Mouse (Mus musculus) forebrain, embryonic 15.5 days (tissue): Measurements from ENCODE around the gene Zfp286. TPM values are rescaled to one million over a fixed set of nuclear protein-coding genes. Genes with fewer than 3 reads are reported as not detected.
"Not testable (repeated sequence)": the region's sequence is repeated elsewhere in the genome, so short reads cannot be mapped to it uniquely, and the experiment has no call there.

ENCODE experiments used
- ATAC-seq: fragments of 200-750 bp; cut with Nextera tagmentation; replicated peaks from 2 replicates; pipeline ENCODE4 v1.8.0; 2017; ENCODE audit warnings: mild to moderate bottlenecking, moderate TSS enrichment, moderate library complexity
- H3K27ac ChIP-seq: fragments of 300-500 bp; sonication (generic); replicated peaks from 2 replicates; pipeline ENCODE4 v1.5.1; 2015; ENCODE audit warnings: mild to moderate bottlenecking, inconsistent platforms
- H3K27me3 ChIP-seq: fragments of 300-500 bp; sonication (generic); 2 replicates; pipeline ENCODE4 v1.6.1; 2015; ENCODE audit warnings: inconsistent platforms
- H3K36me3 ChIP-seq: fragments of 300-500 bp; sonication (generic); 2 replicates; pipeline ENCODE4 v1.6.1; 2015; ENCODE audit warnings: mild to moderate bottlenecking, inconsistent platforms
- H3K4me1 ChIP-seq: fragments of 300-500 bp; sonication (generic); 2 replicates; pipeline ENCODE4 v1.6.1; 2015; ENCODE audit warnings: inconsistent platforms
- H3K4me2 ChIP-seq: fragments of 300-500 bp; sonication (generic); replicated peaks from 2 replicates; pipeline ENCODE4 v1.6.1; 2015; ENCODE audit warnings: mild to moderate bottlenecking, inconsistent platforms
- H3K4me3 ChIP-seq: fragments of 300-500 bp; sonication (generic); 2 replicates; pipeline ENCODE4 v1.5.1; 2015; ENCODE audit warnings: mild to moderate bottlenecking, inconsistent platforms
- H3K9ac ChIP-seq: fragments of 300-500 bp; sonication (generic); replicated peaks from 2 replicates; pipeline ENCODE4 v1.6.1; 2015; ENCODE audit warnings: mild to moderate bottlenecking, inconsistent platforms
- H3K9me3 ChIP-seq: fragments of 300-500 bp; sonication (generic); 2 replicates; pipeline ENCODE4 v1.6.1; 2016; ENCODE audit warnings: inconsistent platforms
- WGBS: fragments of 180-500 bp; shearing (Covaris S2); methylation state at CpG from one replicate; pipeline ENCODE4 v1.1.7; 2015; ENCODE audit warnings: mixed read lengths; 5-methylcytosine and 5-hydroxymethylcytosine counted together
- polyA plus RNA-seq: library from polyadenylated mRNA; unstranded; fragments of >200 nt; fragmentation: Nextera tagmentation; extraction: Ambion mirVana; gene quantifications from 2 replicates; pipeline ENCODE4 v1.2.1, GENCODE M21; 2015

Zfp286 gene
- polyA plus RNA-seq, 1 experiment from 2014 or later: 41.8 TPM

DNA sequence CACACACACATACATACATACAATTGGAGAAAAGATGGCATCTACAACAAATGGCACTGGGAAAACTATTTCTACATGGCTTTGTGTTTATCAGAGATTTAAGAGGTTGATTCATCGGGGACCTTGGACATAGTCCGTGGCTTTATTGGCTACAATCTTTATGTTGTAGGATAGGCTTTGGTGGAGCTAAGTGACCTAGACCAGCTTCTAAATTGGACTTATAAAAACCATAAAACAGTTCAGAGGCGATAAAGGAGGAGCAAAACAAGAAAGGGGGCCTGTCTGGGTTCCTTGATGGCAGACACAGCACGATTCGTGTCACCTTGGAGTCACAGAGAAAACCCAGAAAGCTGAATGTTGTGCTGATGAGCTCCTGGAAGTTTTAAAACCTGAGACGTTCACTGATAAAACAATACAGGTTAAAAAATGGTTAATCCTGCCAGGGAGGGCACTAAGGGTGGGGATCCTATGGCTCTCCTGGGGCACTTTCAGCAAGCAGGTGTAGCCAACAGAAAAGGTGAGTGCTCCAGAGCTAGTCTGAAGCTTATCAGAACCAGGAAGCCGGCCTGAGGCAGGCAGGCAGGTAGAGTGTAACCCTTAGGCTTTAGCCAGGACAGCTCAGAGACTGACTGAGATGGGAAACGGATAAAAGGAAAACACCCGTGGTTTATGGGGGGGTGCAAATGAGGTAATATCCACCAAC, 28.4 kb downstream of the Zfp286 start:
- Histone ChIP-seq H3K36me3 (no peaks in the 10 kb centered on the region), H3K9me3 (no peaks in the 10 kb centered on the region), H3K4me1 (peaks cover 7% of the 10 kb centered on the region; the same call in 1 of the 2 replicates), H3K4me2 (no peak overlapping the region), H3K27me3 (no peaks in the 10 kb centered on the region), H3K27ac (no peak overlapping the region), H3K4me3 (no peak overlapping the region), H3K9ac (no peak overlapping the region)
- 78% methylated on average over 9 of the region's 9 CpGs for WGBS
- ATAC-seq: no peak

DNA sequence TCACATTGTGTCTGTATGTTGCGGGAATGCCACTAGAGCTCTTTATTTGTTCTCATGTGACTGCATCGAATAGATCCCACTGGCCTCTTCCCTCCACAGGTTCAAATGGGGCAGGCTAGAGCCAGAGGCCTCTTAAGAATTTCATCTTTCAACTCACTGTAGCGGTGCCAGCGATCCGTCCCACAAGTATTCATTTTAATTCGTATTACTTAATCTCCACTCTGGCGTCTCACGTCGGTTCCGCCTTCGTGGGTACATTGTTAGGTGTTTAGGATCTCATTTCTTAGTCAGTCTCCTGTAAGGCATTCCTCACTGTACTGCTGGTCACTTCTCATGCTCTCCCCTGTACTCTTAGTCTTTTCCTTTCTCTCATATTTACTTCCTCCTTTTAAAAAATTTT, 30.8 kb downstream of the Zfp286 start:
- Histone ChIP-seq H3K4me3 (no peak overlapping the region), H3K9ac (no peak overlapping the region), H3K4me2 (no peak overlapping the region), H3K4me1 (peaks cover 7% of the 10 kb centered on the region; the same call in 1 of the 2 replicates), H3K36me3 (no peaks in the 10 kb centered on the region), H3K9me3 (no peaks in the 10 kb centered on the region), H3K27ac (no peak overlapping the region), H3K27me3 (no peaks in the 10 kb centered on the region)
- WGBS: 71% methylated on average over 11 of the region's 11 CpGs
- ATAC-seq: no peak

DNA sequence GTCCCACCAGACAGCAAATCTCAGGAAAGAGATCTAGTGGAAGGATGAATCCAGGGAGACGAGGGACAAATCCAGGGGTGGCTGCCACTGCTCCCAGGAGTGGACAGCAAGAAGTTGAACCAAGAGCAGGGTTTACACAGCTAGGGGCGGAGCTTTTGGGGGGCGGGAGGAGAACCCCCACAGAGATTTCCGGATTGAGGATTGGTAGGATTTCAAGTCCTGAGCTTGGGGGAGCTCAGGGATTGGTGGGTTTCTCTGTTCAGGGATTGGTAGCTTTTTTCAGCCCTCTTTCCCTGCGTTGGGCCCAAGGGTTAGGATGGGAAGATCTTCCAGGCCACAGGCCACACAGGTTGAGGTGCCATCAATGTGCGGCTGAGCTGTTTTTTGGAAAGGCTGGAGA, 31.4 kb downstream of the Zfp286 start:
- Histone ChIP-seq H3K4me1 (peaks cover 7% of the 10 kb centered on the region; the same call in 1 of the 2 replicates), H3K9ac (no peak overlapping the region), H3K9me3 (no peaks in the 10 kb centered on the region), H3K27me3 (no peaks in the 10 kb centered on the region), H3K27ac (no peak overlapping the region), H3K36me3 (no peaks in the 10 kb centered on the region), H3K4me2 (no peak overlapping the region), H3K4me3 (no peak overlapping the region)
- WGBS: 76% methylated on average over 6 of the region's 6 CpGs
- no peak for ATAC-seq

DNA sequence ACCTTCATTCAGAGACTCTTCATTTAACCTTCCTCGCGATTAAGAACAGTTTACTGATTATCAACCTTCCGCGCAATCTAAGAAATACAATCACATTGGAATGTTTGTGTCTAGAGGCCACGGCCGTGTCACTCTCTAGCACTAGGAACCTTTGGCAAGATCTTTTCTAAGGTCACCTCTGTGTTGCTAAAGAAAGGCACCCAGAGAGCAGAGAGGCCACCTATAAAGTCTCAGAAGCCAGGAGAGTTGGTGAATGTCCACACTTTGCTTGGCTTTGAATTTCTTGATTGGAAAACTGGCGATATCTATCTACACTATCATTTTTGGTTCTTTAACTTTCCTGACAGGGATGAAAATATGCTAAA, 32.1 kb downstream of the Zfp286 start:
- Histone ChIP-seq H3K27ac (no peak overlapping the region), H3K4me2 (peak overlapping the region; percentile 62), H3K27me3 (no peaks in the 10 kb centered on the region), H3K9ac (peak overlapping the region; percentile 53), H3K4me1 (peaks cover 7% of the 10 kb centered on the region; the same call in 1 of the 2 replicates), H3K36me3 (no peaks in the 10 kb centered on the region), H3K4me3 (peak overlapping the region; percentile 47), H3K9me3 (no peaks in the 10 kb centered on the region)
- ATAC-seq: no peak
- 4% methylated on average over 7 of the region's 7 CpGs for WGBS

DNA sequence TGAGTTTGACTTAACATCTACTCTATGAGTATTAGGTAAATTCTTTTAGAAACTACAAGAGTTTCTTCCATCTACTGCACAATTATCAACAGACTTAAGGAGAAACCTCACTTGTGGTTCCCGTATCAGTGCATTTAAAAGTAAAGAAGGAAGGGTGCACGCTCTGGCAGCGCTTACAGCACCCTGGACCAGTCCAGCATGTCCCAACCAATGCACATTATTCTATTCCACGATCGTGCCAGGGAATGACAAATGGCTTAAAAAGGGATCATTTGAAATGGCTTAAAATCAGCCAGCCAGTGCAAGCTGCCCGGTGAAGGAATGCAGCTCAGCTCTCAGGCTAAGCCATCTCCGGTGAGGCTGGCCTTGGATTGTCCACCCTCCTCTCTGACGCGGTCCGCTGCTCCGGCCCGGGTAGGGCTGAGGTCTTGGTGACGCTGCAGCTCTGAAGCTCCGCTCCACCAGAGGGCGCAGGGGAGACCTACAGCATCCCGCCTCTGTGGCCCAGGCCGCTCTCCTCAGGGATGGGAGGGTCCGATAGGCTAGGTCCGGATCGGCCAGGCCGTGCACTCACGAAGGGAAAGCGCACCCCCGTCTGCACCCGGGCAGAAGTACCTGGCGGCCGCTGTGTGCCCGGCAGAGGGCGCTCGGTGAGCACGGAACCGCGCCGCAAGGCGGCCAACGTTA, 32.7 kb downstream of the Zfp286 start:
- Histone ChIP-seq H3K4me3 (peak overlapping the region; percentile 47), H3K4me1 (peaks cover 7% of the 10 kb centered on the region; the same call in 1 of the 2 replicates), H3K4me2 (peak overlapping the region; percentile 62), H3K27ac (no peak overlapping the region), H3K9ac (peak overlapping the region; percentile 53), H3K9me3 (no peaks in the 10 kb centered on the region), H3K36me3 (no peaks in the 10 kb centered on the region), H3K27me3 (no peaks in the 10 kb centered on the region)
- ATAC-seq: peak; percentile 97
- 8% methylated on average over 36 of the region's 36 CpGs for whole genome bisulfite sequencing

DNA sequence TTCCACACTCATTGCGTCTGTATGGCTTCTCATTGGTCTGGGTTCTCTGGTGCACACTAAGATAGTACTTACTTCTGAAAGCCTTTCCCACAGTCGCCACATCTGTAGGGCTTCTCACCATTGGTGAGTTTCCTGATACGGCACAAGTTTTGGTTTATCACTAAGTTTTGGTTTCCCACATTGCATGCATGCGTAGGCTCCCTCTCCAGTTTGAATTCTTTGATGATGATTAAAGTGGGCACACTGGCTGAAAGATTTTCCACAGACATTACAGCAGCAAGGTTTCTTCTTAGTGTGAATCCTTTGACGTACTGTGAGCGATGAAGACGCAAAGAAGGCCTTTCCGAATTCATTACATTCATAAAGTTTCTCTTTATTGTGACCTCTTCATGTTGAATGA, 36.5 kb downstream of the Zfp286 start, which contains the start of gene Gm10428:
TSS of gene Gm10428 (plus strand) at position 321 of the 400 bp plus-strand sequence.
- H3K4me2 ChIP-seq: no peak within 1 kb of the TSS
- WGBS: 88% methylated on average over 8 of the region's 8 CpGs
- no peak for ATAC-seq
- no peak within 1 kb of the TSS for H3K27ac ChIP-seq
- H3K9ac ChIP-seq: no peak within 1 kb of the TSS
- H3K36me3 ChIP-seq: no peaks in the 10 kb centered on the region
- no peak within 1 kb of the TSS for H3K4me3 ChIP-seq
- H3K9me3 ChIP-seq: no peaks in the 10 kb centered on the region
- peaks cover 5% of the 10 kb centered on the region; the same call in 1 of the 2 replicates for H3K27me3 ChIP-seq
- H3K4me1 ChIP-seq: peaks cover 7% of the 10 kb centered on the region; the same call in 1 of the 2 replicates

DNA sequence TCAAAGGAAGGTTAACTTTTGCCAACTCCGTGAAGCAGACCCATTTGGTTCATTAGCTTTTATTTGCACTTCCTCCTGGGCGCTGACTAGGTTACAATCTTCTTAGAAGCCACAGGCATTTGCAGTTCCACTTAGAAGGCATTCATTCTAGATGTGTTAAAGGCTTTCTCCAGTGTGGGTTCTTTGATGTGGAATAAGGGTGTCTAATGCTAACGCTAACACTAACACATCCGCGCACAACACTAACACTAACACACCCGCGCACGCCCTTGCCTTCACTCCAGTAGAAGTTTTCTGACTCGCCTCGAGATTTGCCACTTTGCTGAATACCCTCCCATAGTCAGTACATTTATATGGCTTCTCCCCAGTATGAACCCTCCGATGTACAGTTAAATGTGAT, 37.1 kb downstream of the Zfp286 start:
- 55% methylated on average over 11 of the region's 11 CpGs for WGBS
- no peak overlapping the region for H3K27ac ChIP-seq
- no peaks in the 10 kb centered on the region for H3K9me3 ChIP-seq
- H3K9ac ChIP-seq: no peak overlapping the region
- peaks cover 6% of the 10 kb centered on the region; the same call in 1 of the 2 replicates for H3K4me1 ChIP-seq
- H3K4me2 ChIP-seq: no peak overlapping the region
- no peak for ATAC-seq
- no peaks in the 10 kb centered on the region for H3K36me3 ChIP-seq
- H3K27me3 ChIP-seq: peaks cover 6% of the 10 kb centered on the region; the same call in 1 of the 2 replicates
- no peak overlapping the region for H3K4me3 ChIP-seq

DNA sequence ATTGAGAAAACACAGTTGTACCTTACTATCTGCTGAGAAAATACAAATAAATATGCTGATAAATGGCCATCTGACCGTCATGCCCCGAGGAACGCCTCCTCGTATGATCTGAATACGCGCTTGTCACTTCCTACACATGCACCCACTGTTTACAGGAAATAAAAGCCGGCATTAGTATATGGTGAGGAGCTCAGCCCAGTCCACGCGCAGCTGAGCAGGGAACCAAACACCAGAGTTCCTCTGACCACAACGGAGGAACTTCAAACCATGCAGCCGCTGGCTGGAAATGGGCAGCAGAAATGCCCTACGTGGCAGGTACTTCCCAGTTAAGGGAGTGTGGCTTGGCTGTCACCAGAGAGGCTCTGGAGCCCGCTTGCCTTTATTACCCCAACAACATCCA, 39.8 kb downstream of the Zfp286 start:
- H3K4me1 ChIP-seq, H3K27me3 ChIP-seq, H3K9me3 ChIP-seq, H3K4me3 ChIP-seq, H3K9ac ChIP-seq, H3K27ac ChIP-seq, ATAC-seq, H3K36me3 ChIP-seq, H3K4me2 ChIP-seq: not testable (repeated sequence)
- WGBS: 95% methylated on average over 13 of the region's 13 CpGs

DNA sequence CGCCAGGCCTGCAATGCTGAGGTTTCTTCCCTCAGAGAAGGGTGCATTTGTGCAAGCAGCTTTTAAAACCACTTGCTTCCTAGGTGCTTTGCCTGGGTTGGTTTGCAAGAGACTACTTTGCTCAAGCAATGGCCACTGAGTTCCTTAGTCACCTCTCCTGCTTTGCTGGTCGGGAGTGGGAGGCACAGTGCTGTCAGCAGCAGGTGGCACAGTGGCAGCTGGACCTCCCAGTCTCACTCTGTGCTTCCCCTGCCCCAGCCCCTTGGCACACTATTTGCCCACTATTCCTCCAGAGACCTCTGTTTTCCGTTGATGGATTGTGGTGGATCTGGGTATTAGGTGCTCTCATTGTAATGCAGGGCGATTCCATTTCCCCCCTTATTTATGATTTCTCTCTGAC, 41.2 kb downstream of the Zfp286 start:
- no peaks in the 10 kb centered on the region for H3K9me3 ChIP-seq
- WGBS: 72% methylated on average over 4 of the region's 4 CpGs

DNA sequence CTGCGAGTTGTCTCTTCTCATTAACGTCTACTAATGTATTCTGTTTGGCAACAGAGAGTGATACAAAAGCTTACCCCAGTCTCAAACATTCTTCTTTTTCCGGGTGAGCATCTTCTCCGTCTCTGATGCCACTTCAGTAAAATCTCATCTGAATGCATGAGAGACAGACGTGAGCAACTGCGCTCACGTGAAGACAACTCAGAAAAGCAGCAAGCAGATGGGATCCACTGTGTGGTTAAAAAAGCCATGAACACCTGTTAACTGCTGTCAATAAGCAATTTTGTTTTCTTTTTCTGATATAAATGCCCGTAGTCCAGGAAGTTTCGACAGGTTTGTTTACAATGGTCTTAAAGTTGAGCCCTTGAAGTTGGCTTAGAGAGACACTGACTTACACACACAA, 42.0 kb downstream of the Zfp286 start:
- Histone ChIP-seq H3K4me3 (no peak overlapping the region), H3K4me1 (0 out of 2 replicates have a peak, but pooled peaks cover 6% of the 10 kb centered on the region), H3K36me3 (no peaks in the 10 kb centered on the region), H3K27ac (no peak overlapping the region), H3K9ac (no peak overlapping the region), H3K27me3 (peaks cover 9% of the 10 kb centered on the region; the same call in 1 of the 2 replicates), H3K9me3 (no peaks in the 10 kb centered on the region), H3K4me2 (no peak overlapping the region)
- ATAC-seq: no peak
- 72% methylated on average over 9 of the region's 9 CpGs for WGBS

More for the DNA sequence above, 41.2 kb downstream of the Zfp286 start:
- peaks cover 9% of the 10 kb centered on the region; the same call in 1 of the 2 replicates for H3K27me3 ChIP-seq
- H3K4me2 ChIP-seq: no peak overlapping the region
- H3K36me3 ChIP-seq: no peaks in the 10 kb centered on the region
- no peak overlapping the region for H3K27ac ChIP-seq
- H3K4me3 ChIP-seq: no peak overlapping the region
- ATAC-seq: no peak
- 0 out of 2 replicates have a peak, but pooled peaks cover 6% of the 10 kb centered on the region for H3K4me1 ChIP-seq
- H3K9ac ChIP-seq: no peak overlapping the region

DNA sequence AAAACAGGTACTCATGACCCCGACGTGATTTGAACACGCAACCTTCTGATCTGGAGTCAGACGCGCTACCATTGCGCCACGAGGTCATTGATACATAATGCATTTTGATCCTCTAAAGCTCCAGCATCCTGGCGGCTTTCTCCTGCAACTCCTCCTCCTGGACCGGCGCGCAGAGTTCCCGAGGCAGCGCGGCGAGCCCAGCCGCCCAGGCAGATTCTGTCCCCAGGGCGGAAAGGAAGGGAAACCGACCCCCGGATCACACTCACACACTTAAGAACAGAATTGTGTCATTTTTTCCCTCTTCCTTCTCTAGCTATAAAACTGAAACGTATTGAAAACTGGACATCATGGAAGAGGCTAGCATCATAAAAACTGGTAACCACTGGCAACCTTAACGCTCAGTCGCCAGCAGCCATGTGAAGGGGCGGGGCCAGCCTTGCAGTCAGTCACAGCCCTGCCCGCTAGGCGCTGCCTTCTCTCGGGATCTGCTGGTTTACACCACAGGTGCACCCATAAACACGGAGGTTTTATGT, 43.2 kb downstream of the Zfp286 start:
- WGBS: 2% methylated on average over 27 of the region's 27 CpGs
- Histone ChIP-seq H3K4me2 (peak overlapping the region; percentile 51), H3K9me3 (no peaks in the 10 kb centered on the region), H3K27me3 (peaks cover 9% of the 10 kb centered on the region; the same call in 1 of the 2 replicates), H3K36me3 (no peaks in the 10 kb centered on the region), H3K27ac (no peak overlapping the region), H3K4me1 (0 out of 2 replicates have a peak, but pooled peaks cover 6% of the 10 kb centered on the region), H3K9ac (peak overlapping the region; percentile 29), H3K4me3 (peak overlapping the region; percentile 38)
- peak; percentile 88 for ATAC-seq

DNA sequence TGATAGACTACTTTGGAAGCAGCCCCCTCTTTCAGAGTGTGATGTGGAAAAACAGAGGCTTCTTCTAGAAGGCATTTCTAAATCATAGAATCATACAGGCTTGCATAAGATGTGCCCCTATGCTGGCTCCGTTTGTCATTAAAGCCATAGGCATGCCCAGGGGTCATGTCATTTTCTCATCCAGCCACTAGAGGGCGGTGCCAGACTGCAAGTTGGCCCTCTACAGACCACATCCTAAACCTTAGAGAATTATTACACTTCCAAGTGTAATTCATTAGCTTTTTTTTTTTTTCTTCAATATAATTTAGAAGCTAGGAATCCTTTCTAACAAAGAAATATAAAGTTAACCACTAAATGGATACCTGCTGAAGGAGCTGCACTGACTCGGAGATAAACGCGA, 45.2 kb downstream of the Zfp286 start:
- 47% methylated on average over 5 of the region's 5 CpGs for WGBS
- H3K27ac ChIP-seq: no peak overlapping the region
- peaks cover 9% of the 10 kb centered on the region; the same call in 1 of the 2 replicates for H3K27me3 ChIP-seq
- no peaks in the 10 kb centered on the region for H3K36me3 ChIP-seq
- no peak overlapping the region for H3K4me3 ChIP-seq
- no peak overlapping the region for H3K4me2 ChIP-seq
- H3K9me3 ChIP-seq: no peaks in the 10 kb centered on the region
- 0 out of 2 replicates have a peak, but pooled peaks cover 6% of the 10 kb centered on the region for H3K4me1 ChIP-seq
- ATAC-seq: peak; percentile 68; the same call in 1 of the 2 replicates
- no peak overlapping the region for H3K9ac ChIP-seq
